Mouse (Mus musculus): ENCODE measurements around the gene Plcb4.
"Not testable (repeated sequence)": the region's sequence is repeated elsewhere in the genome, so short reads cannot be mapped to it uniquely, and the experiment has no call there.

The Plcb4 gene

GRCm38 (mm10) chr2:135712331-135712730 lies 53.5 kb downstream of the Plcb4 start:
- DNase-seq (ENCODE audit: low read depth, low spot score) = no peak

- no peak for DNase-seq (ENCODE audit: low read depth, low spot score)
These were observed 54.1 kb downstream of the Plcb4 start for GRCm38 (mm10) chr2:135712921-135713320.

GRCm38 (mm10) chr2:135716180-135716579 lies 57.4 kb downstream of the Plcb4 start:
- DNase-seq (ENCODE audit: low read depth, low spot score) = no peak

GRCm38 (mm10) chr2:135717232-135718134 lies 58.7 kb downstream of the Plcb4 start:
- peak; percentile 90 for DNase-seq (ENCODE audit: low read depth, low spot score)

- DNase-seq (ENCODE audit: low read depth, low spot score) = no peak
These were observed 63.3 kb downstream of the Plcb4 start for GRCm38 (mm10) chr2:135722109-135722508.

GRCm38 (mm10) chr2:135723387-135723786 lies 64.6 kb downstream of the Plcb4 start:
- no peak for DNase-seq (ENCODE audit: low read depth, low spot score)

GRCm38 (mm10) chr2:135724489-135724888 lies 65.7 kb downstream of the Plcb4 start:
- DNase-seq (ENCODE audit: low read depth, low spot score) = no peak

- no peak for DNase-seq (ENCODE audit: low read depth, low spot score)
These were observed 66.6 kb downstream of the Plcb4 start for GRCm38 (mm10) chr2:135725362-135725761.

GRCm38 (mm10) chr2:135727088-135727487 lies 68.3 kb downstream of the Plcb4 start:
- no peak for DNase-seq (ENCODE audit: low read depth, low spot score)

- no peak for DNase-seq (ENCODE audit: low read depth, low spot score)
These were observed 69.1 kb downstream of the Plcb4 start for GRCm38 (mm10) chr2:135727925-135728324.

- no peak for DNase-seq (ENCODE audit: low read depth, low spot score)
These were observed 72.8 kb downstream of the Plcb4 start for GRCm38 (mm10) chr2:135731591-135731990.

GRCm38 (mm10) chr2:135732651-135733050 lies 73.8 kb downstream of the Plcb4 start:
- no peak for DNase-seq (ENCODE audit: low read depth, low spot score)

- peak; percentile 42 for DNase-seq (ENCODE audit: low read depth, low spot score)
These were observed 75.2 kb downstream of the Plcb4 start for GRCm38 (mm10) chr2:135733926-135734510.

GRCm38 (mm10) chr2:135737506-135737905 lies 78.7 kb downstream of the Plcb4 start:
- DNase-seq (ENCODE audit: low read depth, low spot score) = peak; percentile 88

GRCm38 (mm10) chr2:135738022-135738780 lies 79.4 kb downstream of the Plcb4 start:
- not testable (repeated sequence) for DNase-seq (ENCODE audit: low read depth, low spot score)

GRCm38 (mm10) chr2:135738950-135739349 lies 80.1 kb downstream of the Plcb4 start:
- no peak for DNase-seq (ENCODE audit: low read depth, low spot score)

GRCm38 (mm10) chr2:135742954-135743700 lies 84.3 kb downstream of the Plcb4 start:
- DNase-seq (ENCODE audit: low read depth, low spot score) = no peak

GRCm38 (mm10) chr2:135744711-135745110 lies 85.9 kb downstream of the Plcb4 start:
- DNase-seq (ENCODE audit: low read depth, low spot score) = peak; percentile 50

GRCm38 (mm10) chr2:135745126-135745525 lies 86.3 kb downstream of the Plcb4 start:
- peak; percentile 40 for DNase-seq (ENCODE audit: low read depth, low spot score)

GRCm38 (mm10) chr2:135748441-135748840 lies 89.6 kb downstream of the Plcb4 start:
- DNase-seq (ENCODE audit: low read depth, low spot score) = no peak

GRCm38 (mm10) chr2:135749606-135750005 lies 90.8 kb downstream of the Plcb4 start:
- peak; percentile 78 for DNase-seq (ENCODE audit: low read depth, low spot score)
